Mouse (Mus musculus) cortical plate, adult 2 months (tissue): ENCODE data around the gene S1pr2.

Source experiments
- CTCF ChIP-seq: fragments of 200-500 bp; IDR thresholded peaks from 2 replicates; pipeline ENCODE4 v1.5.1; 2011; ENCODE audit warnings: mild to moderate bottlenecking, control low read depth, low read length; ENCODE audit not compliant: insufficient read depth; ENCODE audit errors: extremely low read depth
- POLR2A ChIP-seq: fragments of 200-500 bp; IDR thresholded peaks from 2 replicates; pipeline ENCODE4 v1.6.1; 2011; ENCODE audit warnings: mild to moderate bottlenecking, low read length, control low read depth; ENCODE audit not compliant: insufficient read depth; ENCODE audit errors: extremely low read depth

GRCm38 (mm10) chr9:21002270-21002626 is 25.7 kb upstream of the S1pr2 start:
- TF ChIP-seq CTCF: no peak
- TF ChIP-seq POLR2A: no peak
